Mouse (Mus musculus) megakaryocyte, adult 5-6 weeks (primary cell): ENCODE results near the gene Dop1b. TPM values are rescaled to one million over a fixed set of nuclear protein-coding genes. Genes with fewer than 3 reads are reported as not detected.

Experiments
- ATAC-seq: 2 replicates; pipeline ENCODE4 v1.8.0; 2016; ENCODE audit warnings: mild to moderate bottlenecking, inconsistent platforms; ENCODE audit not compliant: poor library complexity, severe bottlenecking
- total RNA-seq, 2 experiments: library from RNA; stranded (forward) in 1 of 2; stranded (reverse) in 1 of 2; fragments of 153-499, 151-499 nt in 1 of 2; fragments of 221-1000, 200-1000 nt in 1 of 2; gene quantifications; 2 replicates each; pipeline versions ENCODE4 v1.2.3 to v1.2.4; 2015 to 2017

Dop1b gene
- total RNA-seq, 2 experiments from 2014 or later = 10.5 to 20.3 TPM

DNA sequence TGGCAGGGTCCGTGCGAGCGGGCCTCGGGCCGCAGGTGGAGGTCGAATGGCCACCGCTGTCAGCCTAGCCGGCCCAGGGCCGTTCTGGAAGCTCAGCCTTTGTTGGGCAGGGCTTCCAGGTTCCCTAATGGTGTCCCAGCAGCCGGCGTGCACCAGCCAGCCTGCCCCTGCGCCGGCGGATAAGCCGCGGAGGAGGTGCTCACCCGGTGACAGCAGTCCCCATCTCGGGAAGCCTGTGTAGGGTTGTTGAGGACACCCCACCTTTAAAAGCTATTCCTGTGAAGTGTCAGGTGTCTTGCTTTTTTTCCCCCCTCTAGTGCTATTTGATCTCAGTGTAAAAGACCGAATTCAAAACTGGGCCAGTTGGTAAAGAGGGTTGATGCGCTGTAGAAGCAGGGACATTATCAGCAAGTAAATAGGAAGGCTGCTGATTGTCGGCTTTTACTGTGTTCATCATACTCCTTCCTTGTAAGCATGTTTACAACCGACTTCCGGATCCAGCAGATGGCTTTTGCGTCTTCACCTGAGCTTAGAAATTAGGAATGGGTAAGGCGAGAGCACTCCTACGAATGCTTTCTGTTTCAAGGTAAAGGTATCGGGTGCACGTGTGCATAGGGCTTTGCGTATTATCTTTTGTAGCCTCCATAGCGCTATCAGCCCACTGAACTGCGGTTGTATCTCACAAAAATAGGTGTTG lies 633 bp downstream of the Dop1b start:
- ATAC-seq = no peak; the same call in 1 of the 2 replicates

DNA sequence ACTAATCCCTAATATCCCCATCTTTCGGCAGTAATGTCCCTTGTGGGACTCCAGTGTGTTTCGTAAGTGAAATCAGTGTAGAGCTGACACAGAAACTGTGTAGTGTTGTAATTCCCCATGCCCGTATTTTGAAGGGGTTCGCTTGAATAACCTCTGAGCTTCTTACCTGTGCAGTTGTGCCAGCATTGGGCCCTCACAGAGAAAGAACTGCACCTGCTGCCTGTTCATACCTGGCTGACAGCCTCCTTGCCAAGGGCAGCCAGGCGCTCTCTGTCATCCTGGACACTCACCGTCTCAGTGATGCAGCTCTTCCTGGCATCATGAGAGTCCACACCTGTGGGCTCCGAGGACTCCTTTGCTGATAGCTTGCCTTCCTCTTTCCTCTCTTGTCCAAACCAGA lies 1.3 kb downstream of the Dop1b start:
- no peak for ATAC-seq

DNA sequence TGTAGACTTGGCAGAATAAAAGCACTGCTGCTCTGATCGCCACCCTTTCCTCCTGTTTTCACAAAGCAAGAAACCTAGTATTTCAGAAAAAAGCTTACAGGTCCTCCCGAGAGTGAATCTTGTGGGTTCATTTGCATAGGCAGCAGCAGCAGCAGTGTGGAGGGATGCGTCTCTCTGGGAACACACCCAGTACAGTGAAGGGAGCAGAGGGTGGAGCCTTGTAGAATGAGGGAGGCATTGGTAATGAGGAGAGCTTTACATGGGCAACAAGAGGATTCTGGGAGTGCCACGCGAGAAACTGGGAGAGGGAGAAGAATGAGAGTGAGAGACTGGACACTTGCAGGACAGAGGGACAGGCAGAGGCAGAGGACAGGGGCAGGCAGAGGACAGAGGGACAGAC lies 2.7 kb downstream of the Dop1b start:
- no peak for ATAC-seq

DNA sequence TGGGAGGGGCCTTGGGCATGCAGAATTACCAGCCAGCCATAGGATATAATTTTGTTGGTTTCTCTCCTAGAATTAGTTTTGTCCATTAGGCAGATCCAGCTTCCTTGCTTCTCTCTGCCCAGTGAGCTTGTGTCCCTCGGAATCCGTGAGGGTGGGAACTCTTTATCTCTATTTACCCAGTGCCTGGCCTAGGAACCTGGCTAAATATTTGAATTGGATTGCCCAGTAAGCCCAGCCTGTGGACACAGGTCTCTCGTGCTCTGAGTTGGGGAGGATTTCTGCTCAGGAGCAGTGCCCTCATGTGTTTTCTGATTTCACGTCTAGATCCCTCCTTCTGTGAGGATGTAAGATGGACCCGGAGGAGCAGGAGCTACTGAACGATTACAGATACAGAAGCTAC lies 4.1 kb downstream of the Dop1b start:
- no peak for ATAC-seq

DNA sequence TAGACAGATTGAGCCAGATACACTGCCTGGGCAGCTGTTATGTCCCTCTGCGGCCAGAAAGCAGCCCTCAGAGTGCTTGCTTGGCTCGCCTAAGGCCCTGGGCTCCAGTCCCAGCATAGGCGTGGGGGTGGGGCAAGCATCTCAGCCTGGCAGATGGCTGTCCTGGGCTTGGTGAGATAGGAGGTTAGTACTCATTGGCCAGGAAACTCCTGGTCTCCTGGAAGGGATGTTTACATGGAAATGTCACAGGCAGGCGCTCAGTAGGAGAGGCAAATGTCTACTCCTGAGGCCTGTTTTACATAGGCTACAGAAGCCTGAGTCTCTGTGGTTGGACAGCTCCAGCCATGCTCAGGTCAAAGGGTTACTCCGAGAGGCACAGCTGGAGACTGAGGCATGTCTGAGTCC lies 5.6 kb downstream of the Dop1b start:
- no peak for ATAC-seq

DNA sequence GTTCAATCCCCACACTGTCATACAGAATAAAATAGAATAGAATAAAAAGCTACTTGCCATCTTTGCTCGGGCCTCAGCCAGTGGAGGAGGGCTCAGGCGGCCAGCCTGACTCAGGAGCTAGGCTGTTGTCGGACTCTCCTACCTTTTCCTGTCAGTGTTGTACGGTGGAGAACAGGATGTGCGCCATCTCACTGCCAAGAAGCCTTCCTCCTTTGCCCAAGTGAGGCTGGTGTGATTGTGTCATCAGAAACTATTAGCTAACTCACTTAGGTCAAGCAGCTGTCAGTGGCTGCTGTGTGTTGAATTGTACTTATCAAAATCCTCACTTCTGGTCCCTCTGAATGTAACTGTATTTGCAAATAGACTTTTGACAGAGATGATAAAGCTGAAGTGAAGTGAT lies 10.1 kb downstream of the Dop1b start:
- ATAC-seq = peak; percentile 95

DNA sequence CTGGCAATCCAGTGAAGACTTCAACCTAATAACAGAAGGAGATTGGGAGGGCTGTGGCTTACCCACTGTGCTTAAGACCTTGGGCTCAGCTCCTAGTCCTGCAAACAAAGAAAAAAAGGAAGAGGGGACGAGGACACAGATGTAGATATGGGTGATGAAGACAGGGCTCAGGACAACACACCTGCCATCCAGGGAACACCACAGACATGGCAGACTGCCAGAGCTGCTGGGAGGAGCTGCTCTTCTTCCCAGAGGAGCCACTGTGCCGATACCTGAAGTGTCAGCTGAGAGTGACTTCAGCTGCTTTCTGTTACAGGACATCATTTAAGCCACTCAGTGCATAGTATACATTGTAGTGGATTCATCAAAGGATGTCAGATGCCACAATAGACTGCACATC lies 10.8 kb downstream of the Dop1b start:
- no peak for ATAC-seq

DNA sequence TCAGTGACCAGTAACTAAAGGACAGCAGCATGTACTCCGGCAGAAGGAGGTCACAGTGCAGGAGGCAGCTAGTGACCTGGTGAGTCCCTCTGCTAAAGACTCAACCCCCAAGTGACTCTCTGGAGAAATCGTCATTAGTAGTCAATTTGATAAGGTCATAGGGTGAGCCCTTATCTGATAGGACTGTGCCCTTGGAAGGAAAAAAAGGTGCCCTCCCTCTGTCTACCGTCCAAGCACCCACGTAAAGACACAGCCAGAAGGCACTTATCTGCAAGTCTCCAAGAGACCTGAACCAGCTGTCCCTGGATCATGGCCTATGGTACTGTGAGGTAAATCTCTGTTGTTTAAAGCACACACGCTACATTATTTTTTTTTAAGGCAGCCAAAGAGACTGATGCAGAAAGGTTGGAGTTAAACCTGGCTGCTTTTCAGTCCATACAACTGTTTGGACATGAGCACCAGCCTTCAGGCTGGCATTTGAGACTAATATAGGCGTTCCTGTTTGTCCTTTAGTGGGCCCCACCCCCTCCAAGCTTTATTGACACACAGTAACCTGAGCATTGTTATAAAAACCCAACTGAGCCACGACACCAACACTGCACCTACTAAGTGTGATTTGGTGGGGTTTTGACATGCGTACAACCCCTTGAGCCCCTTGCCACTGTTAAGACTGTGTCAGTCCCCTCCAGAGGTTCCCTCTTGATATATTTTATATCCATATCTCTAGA lies 13.9 kb downstream of the Dop1b start:
- no peak for ATAC-seq

DNA sequence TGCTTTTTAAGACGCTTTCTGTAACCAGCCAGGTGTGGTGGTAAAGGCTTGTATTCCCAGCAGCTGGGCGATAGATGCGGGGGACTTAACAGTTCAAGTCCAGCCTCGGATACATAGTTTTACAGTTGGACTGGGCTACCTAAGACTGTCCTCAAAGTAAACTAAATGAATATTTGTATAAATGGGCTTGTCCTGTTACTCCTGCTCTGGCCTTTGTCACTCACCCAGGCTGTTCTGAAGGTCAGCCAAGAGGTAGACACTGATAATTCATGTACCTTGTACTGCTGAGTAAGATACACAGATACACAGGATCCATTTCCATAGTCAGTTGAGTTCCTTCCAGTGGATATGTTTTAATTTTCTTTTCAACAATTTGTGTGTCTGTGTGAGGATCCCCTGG lies 14.5 kb downstream of the Dop1b start:
- ATAC-seq = no peak

DNA sequence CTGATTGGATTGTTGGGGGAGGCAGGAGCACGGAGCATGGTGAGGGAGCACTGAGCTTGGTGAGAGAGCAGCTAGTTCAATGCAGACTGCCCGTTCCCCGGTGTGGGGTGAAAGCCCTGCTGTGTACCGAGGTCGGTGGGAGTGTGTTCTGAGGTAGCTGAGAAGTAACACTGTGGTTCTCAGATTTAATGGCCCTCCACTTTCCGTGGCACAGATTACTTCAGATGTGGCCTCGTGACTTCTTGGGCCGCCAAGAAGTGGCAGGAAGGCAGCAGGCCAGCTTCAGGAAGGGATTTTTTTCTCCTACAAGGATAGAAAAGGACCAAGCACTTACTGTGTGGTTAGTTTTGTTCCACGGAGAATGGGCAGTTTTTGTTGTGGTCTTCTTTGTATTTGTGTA lies 17.0 kb downstream of the Dop1b start:
- ATAC-seq = no peak

DNA sequence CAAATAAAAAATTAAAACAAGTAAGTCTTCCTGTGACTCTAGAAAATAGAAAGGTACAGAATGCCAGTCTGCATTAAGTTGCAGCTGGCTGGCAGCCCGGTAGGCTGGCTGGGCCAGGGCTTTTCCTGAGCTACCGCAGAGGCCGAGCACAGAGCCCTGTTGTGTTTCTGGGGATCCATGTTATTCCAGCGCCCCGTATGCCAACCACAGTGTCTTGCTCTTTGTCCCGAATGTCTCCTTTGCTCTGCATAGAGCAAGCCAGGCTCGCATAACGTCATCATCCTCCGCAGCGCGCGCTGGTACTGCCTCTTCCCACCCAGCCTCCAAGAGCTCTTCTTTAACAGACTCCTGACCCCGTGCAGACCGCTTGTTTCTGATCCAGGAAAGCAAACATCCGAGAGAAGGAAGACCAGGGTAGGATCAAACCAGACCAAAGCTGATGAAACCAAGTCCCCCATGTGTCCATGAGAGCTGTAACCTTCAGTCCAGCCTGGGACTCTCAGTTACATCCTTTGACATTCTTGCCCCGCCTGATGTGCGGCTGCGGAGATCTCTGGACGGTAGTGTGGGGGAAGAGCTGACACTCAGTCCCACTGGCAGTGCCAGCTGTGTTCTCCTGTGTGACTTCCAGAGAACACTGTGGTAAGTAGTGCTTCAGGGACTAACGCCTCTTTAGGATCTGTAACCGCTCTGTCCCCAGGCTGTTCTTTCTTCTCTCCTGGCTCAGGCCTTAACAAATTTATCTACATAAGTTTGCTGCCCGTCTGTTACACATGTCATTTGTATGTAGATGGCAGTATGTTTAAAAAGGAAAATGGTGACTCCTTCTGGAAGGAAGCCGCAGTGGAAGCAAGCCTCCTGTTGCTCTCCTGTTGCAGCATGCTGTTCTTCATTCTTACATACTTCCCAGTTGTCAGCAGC lies 18.4 kb downstream of the Dop1b start:
- no peak for ATAC-seq

DNA sequence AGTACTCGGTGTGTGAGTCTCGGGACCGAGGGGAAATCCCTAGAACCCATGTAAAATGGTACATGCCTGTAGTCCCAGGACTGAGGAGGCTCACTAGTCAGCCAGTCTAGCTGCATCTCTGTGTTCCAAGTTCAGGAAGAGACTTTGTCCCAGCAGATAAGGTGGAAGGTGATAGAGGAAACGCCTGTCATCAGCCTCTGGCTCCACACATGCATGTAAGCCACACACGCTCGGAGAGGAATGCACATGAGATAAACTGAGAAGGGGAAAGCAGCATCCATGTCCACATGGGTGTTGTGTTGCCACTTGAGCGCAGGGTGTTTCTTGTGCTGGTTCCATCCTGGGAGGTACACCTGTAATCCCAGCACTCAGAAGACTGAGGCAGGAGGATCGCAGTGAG lies 19.6 kb downstream of the Dop1b start:
- ATAC-seq = no peak

DNA sequence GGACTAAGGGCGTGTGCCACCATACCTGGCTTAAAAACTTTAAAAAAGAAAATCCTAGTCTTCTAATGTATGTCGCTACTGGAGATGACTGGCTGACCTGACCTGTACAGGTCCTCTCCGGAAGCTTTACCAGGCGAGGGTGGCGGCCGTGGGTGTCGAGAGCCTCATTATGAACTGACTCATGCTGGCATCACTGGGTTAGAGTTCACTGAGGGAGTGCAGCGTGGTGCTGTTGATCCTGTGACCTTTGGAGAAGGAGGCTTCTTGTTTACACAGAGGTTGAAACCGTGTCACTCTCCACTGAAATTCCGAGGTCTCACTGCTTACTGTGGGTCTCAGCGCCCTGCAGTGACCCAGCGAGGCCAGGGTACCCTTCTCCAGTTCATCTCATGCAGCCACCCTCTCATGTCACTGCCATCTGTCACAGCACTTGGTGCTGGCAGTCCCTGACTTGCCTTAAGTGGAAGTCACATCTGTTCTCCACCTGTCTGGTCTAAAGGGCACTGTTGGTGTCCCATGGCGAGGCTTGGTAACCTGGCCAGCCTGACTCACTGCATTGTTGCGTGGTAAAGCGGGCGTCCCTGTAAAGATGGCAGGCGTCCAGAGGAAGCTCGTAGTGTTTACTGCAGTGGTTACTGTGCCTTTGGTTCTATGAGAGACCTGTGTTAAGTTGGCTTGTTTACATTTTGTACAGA lies 21.3 kb downstream of the Dop1b start:
- no peak for ATAC-seq

DNA sequence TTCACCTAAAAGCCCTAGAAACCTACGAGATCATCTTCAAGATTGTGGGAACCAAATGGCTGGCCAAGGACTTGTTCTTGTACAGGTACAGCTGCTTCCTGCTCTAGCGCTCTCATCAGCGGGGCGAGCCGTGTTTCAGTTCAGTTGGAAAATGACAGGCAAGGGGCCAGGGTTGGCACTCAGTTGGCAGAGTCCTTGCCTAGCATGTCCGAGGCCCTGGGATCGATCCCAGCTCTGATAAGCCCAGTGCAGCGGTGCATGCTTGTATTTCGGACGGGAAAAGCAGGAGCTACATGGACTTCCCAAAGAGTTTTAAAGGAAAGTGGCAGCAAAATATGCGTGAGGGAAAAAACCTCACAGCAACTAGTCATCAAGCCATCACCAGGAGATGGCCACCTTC lies 27.5 kb downstream of the Dop1b start:
- ATAC-seq = no peak

DNA sequence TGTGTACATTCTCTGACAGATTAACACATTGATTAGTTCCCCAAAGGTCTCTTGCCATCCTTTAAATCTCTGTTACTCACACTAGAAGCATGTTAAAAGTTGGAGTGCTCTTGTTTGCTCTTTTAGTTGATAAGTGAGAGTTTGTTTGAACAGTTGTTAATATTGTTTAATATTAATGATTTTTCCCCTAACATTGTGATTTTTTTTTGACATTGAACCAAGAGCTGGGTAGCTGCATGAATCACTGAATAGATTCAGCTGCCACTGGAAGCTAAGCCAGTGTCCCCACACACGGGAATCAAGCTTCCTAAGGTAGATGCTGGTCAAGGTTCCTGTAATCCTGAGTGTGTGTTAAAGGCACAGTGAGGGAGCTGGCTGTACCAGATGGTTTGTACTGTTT lies 31.2 kb downstream of the Dop1b start:
- no peak for ATAC-seq

DNA sequence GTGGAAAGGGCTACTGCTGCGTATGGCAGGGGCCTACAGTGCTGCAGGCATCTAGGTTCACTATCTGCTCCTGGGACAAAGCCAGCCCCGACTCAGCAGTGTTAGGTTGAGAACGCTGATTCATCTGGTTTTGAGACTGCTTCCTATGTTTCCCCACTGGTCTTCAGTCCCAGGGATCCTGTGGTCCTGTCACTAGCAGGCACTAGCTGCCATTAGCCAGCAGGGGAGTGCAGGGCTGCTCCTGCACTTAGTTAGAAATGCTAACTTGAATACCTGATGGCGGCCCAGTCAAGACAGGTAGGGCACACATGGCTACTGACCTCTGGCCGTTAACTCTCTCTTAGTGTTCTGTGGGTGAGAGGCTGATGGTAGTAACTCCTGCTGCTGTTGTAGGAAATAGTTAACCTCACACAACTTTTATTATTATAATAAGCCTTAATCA lies 32.4 kb downstream of the Dop1b start:
- no peak for ATAC-seq

DNA sequence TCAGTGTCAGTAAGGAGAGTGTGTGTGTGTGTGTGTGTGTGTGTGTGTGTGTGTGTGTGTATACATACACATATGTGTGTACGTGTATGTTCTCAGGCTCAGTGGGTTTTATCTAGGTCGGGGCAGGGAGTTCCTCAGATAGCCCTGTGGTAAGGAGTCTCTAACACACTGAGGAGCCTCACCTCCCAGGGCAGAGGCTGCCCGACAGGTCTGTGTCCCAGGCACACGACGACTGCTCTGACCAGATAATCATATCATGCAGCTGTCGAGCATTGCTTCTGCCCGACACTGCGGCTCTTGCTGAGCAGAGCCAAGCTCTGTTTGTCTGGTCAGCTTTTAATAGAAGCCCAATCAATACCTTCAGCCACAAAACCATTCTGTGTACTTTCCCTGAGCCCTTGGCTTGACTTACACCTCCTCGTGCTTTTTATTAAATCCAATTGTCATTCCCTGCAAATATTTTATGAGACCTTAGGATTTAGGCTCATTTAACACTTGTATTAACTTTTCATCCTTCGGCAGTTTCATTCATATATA lies 33.2 kb downstream of the Dop1b start:
- ATAC-seq = peak; percentile 45

DNA sequence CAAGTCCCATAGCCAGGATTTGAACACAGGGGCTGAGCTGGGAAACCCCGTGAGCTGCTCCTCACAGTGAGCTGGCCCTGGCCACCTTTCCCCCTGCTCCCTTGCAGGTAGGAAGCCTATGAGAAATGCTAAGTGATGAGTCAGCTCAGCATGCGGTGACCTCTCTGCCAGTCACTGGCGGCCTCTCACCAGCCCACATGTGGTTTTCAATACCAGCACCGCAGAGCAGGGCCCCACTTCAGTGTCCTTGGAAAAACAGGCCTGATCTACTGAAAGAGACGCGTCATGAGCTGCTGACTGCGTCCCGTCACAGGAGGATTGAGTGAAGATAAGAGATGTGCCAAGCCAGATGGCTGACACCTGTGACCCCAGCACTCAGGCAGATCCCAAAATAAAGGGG lies 34.7 kb downstream of the Dop1b start:
- no peak for ATAC-seq

DNA sequence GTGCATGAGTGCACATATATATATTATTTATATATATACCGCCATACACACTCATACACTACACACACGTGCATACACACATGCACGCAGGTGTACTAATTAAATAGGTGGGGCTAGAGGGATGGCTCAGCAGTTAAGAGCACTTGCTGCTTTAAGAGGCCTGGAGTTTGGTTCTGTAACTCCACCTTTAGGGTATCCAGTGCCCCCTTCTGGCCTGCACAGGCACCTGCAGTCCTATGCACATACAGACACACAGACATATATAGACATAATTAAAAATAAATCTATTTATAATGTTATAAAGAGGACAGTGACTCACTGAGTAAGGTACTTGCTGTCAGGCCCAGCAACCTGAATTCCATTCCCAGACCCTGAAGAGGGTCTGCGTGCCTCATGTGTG lies 35.3 kb downstream of the Dop1b start:
- 0 out of 2 replicates have a peak, but pooled peaks have one; percentile 27 for ATAC-seq

DNA sequence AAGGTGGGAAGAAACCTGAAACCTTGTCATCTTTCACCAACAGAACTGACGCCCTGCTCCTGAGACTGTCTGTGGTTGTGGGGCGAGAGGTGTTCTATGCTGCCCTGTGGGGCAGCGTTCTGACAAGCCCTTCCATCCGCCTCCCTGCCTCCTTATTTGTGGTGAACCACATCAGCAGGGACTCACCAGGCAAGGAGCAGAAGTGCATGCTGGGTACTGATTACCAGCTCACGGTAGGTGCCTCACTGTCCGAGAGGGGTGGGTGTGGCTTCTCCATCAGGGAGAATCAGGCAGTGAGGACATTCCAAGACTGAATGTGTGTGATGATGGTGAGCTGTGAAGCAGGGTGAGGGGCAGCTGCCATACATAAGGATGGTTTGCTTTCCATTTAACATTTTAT lies 35.7 kb downstream of the Dop1b start:
- ATAC-seq = no peak
